Mouse (Mus musculus): Measurements from ENCODE around the gene C1qtnf1.

DNA sequence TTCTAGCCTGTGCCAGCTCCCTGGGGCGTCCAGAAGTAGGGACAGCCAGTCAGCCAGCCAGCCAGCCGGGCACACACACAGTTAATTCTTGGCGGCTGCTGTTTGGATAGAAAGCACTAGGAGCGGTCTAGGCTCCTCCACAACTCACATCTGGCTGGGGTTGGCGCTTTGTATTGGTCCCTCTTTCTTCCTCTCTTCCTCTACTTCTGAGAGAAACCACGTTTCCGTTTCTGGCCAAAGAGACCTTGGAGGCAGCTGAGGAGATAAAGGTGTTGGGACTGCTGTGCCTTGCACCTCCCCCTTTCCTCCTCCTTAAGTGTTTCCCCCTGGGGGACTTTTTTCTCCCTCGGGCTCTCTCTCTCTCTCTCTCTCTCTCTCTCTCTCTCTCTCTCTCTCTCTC lies at the start of gene C1qtnf1:
- TF ChIP-seq CEBPB (IDR thresholded peaks at IDR 0.05; ENCODE audit: insufficient read depth, poor library complexity, severe bottlenecking) (no peak), POLR2A (IDR thresholded peaks at IDR 0.05; ENCODE audit: insufficient read length, low read depth) (no peak), USF1 (IDR thresholded peaks at IDR 0.05; ENCODE audit: low read depth) (no peak), REST (IDR thresholded peaks at IDR 0.05; ENCODE audit: insufficient read depth, insufficient read length) (no peak)

All from myocyte (in vitro differentiated cells).